Mouse (Mus musculus) right cerebral cortex, postnatal 36 days (tissue): Measurements from ENCODE around the gene Csnk1e.
A peak's percentile ranks its signal among the peaks of the same experiment; 100 is the strongest.
"Not testable (repeated sequence)": the region's sequence is repeated elsewhere in the genome, so short reads cannot be mapped to it uniquely, and the experiment has no call there.

Source experiments
- DNase-seq, 2 experiments: peaks; one replicate each; pipeline ENCODE4 v3.0.0; 2022; ENCODE audit warnings: low spot score in 2 of 2, mixed read lengths in 1 of 2

Gene Csnk1e

DNA sequence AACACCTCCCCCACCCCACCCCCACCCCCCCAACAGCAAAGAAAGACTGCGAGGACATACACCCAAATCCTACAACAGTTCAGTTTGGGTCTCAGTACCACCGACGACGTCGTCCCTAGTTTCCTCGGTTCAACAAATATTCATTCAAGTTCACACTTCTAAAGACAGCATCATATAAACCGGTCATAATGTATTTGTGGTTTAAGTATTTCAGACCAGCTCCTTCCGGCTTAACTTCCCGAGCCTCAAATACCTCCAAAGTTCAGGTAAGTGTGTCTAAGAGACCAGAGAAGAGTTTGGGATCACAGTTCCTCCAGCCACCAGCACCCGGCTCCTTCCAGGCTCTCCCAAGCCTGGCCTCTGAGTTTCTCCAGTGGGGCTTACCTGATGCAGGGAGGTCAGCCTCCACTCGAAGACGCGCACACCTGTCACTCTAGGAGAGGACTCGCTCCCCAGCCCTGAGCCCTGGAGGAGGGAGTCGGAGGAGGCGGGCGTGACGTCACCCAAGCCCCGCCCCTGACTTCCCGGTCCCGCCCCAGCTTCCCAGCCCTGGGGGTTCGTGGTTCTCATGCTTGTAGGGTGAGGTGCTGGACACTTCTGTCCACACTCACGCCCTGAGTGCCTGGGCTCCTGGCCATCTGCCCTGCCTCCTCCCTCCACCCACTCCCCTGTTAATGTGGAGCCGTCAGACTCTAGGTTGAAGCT is at the start of gene Csnk1e:
TSS of gene Csnk1e (minus strand) at position 461 of the 705 bp plus-strand sequence.
- no peak for DNase-seq

DNA sequence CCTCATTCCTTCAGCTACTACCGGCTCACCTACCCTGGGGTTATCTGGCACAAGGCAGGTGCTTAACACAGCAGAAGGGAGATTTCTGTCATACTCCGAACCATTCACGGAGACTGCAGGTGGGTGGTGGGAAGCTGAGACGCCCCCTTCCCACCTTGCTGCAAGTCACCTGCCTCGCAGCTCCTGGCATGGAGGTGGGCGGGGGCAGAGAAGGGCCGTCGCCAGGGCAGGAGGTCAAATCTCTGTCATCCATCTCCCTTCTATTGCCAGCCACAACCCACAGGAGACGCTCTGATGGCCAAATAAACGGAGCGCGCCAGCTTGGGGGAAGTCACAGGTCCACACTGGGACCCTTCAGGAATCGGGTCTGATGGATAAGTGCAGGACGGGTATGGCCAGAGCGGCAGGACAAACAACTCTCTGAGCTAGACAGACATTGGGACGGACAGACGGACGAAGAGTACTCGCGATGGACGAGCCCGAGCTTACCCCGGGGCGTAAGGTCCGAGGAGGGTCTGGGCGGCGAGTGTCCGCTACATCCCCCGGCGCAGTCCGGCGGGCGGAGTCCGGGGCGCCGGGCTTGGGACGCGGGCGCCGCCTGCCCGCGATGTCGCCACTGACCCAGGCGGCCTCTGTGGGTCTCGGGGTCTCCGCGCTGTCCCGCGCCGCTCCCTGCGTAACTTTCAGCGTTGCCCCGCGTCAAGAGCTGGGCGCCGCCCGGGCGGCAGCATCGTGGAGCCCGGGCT is 49.5 kb upstream of the Csnk1e start, which contains the start of gene Kcnj4:
TSS of gene Kcnj4 (minus strand) at position 535 of the 746 bp plus-strand sequence.
- no peak for DNase-seq

DNA sequence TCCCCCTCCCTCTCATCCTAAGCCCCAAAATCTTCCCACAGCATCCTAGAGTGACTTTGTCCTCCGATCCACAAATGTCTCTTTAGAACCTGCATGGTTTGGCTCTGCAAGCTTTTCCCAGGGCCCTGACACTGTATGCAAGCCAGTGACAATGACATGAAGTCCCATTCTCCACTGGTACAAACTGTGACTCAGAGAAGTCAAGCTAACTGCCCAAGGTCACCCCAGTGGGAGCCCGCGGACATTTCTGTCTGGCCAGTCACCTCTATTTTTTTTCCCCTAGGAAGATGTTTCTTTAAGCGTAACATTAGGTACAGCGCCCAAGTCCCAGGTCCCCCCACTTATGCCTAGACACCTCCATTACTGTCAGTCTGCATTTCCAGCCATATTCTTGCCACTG is 48.1 kb upstream of the Csnk1e start:
- DNase-seq, result no peak

DNA sequence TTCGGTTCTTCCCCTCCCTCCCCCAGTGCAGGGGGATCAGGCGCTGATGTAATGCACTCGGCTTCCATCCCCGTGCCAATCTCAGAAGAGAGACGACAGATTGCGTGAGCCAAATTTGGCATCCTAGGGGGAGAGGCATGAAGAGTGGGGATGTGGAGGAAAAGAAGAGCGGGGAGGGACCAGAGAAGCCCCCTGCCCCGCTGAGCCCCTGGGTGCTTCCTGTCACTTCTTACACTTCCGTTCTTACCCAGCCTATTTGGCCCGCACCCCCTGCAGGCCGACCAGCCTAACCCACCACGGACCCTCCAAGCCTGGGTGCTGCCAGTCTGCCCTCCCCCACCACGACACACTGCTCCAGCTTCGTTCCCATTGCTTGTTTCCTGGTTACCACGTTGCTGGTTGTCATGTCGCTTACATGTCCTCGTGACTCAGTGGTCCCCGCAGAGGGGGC is 47.5 kb upstream of the Csnk1e start:
- DNase-seq, result peak in 1 of 2 experiments; percentile 72

DNA sequence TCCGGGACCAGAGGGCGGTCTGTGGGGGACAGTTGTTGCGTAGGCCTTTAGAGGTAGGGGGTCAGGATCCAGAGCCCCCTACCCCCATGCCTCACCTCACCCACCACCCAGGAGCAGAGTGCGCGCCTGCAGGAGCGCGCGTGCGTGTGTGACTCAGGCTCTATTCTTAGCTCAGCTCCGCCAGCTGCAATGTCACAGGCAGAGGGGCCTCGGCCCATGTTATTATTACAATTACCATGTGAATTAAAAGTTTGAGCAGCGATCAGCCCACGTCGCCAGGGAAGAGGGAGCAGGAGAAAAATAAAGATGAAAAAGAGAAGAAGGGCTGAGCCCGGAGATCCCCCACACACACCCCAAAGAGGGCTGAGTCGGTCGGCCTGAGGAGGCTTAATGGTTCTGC is 44.7 kb upstream of the Csnk1e start:
- no peak for DNase-seq

DNA sequence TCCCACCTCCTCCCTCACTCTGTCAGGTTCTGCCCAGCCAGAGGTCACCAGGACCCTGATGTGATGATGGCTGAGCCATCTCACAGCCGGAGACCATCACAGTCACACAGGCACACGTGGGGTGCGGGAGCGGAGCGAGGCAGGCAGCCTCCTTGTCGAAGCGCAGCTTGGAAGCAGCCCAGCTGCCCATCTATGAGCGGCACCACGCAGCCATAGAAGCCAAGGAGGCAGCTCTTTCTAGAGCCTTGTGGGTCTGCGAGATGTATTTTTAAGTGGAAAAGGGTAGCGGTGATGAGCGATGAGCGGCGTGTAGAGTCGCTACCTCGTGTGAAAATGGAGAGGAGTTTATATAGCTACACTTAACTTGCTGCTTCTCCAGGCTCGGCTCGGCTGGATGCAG is 38.2 kb upstream of the Csnk1e start:
- DNase-seq, result peak in 1 of 2 experiments; percentile 59

DNA sequence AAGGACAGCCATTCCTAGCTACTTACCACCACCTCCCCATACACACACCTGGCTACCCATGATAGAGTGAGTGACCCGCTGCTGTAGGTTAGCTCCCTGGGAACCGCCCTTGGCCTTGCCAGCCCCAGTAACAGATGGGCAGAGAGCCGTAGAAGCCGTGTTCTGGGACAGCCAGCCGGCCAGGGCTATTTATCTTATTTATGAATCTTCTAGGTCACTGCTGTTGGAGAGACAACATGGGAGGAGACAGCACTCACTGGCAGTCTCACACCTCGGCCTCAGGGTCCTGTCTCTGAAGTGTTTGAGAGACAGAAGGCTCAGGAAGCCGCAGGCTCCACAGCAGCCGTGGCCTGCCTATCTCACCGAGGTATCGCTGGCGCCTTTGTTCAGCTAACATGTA is 34.1 kb upstream of the Csnk1e start:
- no peak for DNase-seq

DNA sequence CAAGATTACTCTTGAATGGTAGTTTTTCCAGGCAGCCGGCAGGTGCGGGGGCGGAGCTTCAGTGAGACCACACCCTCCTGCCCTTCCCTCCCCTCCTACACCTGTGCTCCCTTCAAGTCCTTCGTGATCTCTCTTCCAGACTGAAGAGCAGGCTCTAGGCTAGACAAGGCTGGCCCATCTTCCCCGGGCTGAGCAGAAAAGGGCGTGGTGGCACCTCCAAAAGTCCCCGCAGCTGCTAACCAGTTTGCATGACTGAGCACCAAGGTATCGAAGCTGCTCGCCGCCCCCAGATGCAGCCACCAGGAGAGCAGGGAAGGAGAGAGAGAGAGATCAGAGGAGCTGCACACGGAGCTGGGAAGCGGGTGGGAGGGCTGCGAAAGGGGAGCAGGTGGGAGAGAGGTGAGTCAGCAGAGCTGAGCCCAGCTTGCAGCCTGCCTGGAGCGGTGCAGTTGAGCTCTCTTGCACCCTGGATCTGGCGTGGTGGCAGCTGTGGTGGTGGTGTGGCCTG is 25.9 kb upstream of the Csnk1e start:
- peak; percentile 67 to 77 for DNase-seq

DNA sequence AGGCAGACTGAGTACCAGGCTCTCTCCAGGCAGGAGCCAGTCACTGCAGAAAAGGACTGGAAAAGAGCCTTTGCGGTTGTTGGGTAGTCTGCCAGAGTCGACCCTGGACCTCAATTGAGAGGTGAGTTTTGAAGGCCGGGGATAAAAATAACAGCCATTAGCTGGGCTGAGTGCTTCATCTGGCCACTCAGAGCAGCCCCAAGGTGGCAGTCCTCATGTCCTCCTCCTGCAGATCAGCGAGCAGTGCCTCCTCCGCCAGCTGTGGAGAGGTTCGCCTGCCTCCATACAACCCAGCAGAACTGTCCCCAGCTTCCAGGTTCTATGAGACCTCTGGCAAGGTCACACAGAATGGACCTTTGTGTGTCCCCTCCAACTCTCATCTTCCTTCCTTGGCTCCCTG is 21.9 kb upstream of the Csnk1e start:
- no peak for DNase-seq

DNA sequence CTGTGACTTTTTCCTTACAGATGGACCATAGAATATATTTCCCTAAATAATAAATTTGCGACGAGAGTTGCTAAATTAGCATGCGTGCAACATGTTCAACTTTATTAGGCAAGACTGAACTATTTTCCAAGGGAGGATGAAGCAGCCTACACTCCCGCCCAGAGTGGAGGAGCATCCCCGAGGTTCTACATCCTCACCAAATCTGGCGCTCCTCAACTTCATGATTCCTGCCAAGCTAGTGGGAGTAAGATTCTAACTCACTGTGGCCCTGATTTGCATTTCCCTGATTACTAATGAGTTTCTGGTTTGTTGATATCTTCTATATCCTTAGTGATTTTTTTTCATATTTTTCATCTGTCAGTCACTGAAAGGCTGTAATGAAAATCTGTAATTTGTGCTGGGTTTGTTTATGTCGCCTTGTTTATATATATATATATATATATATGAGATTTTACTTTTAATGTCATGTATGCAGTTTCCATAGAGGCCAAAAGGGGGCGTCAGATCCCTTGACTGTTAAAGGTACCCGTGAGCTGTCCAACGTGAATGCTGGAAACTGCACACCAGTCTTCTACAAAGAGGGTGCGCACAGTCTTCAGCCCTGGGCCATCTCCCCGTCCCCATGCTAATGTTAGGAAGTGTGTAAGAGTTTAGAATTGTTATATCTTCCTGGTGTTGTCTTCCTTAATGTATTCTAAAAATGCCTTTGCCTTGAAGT is 18.4 kb upstream of the Csnk1e start:
- DNase-seq, result no peak

DNA sequence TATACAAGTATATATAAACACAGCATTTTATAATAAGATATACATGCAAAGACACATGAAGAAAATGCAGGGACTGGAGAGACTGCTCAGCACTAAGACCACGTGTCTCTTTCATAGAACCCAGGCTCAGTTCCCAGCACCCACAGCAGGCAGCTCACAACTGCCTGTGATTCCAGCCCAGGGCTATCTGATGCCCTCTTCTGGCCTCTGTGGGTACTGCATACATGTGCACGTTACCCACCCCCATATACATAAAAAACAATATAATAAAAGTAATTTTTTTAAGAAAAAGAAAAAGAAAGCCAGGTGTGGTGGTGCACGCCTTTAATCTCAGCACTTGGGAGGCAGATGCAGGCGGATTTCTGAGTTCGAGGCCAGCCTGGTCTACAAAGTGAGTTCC is 17.7 kb upstream of the Csnk1e start:
- no peak for DNase-seq

DNA sequence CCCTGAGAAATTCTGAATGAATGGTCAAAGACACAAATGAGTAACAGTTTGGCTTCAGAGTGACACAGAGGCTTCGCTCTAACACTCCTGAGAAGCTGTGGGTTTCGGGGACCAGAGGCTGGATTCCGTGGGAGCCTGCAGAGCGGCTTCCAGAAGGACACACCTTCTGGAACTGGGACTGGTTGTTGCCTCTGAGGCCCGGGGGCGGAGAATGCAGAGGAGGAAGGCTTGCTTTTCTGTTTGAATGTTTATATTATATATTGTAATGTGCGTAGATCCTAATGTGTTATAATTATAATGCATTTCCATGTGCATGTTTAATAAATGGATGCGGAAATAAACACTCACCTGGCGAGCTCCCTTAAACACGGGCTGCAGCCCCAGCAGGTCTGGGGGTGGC is 15.7 kb upstream of the Csnk1e start:
- DNase-seq, result no peak

DNA sequence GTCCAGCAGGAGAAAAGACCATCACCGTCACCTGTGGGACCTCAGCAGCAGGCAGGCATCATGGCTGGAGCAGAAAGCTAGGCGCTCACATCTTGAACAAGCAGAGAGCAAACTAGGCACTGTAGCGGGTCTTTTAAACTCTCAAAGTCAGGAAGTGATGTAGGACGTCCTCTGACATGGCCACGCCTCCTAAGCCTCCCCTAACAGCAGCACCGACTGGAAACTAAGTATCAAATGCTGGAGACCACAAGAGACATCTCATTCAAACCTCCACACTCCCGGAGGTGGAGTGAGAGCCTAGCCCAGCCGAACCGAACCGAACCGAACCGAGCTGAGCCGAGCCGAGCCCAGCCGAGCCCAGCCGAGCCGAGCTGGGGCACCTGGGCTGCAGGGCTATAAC is 15.2 kb upstream of the Csnk1e start:
- no peak for DNase-seq

DNA sequence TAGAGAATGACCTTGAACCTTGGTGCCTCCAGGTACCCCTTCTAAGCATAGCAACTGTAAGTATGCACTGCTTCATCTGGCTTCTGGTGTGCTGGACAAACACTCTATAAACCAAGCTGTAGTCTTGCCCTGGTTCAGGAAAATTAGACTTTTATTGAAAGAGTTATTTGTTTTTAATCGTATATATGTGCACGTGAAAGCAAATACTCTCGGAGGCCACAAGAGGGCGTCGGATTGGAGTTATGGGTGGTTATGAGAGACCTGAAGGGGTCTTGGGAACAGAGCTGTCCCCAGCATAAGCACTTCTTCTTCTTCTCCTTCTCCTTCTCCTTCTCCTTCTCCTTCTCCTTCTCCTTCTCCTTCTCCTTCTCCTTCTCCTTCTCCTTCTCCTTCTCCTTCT is 14.2 kb upstream of the Csnk1e start:
- DNase-seq, result no peak

DNA sequence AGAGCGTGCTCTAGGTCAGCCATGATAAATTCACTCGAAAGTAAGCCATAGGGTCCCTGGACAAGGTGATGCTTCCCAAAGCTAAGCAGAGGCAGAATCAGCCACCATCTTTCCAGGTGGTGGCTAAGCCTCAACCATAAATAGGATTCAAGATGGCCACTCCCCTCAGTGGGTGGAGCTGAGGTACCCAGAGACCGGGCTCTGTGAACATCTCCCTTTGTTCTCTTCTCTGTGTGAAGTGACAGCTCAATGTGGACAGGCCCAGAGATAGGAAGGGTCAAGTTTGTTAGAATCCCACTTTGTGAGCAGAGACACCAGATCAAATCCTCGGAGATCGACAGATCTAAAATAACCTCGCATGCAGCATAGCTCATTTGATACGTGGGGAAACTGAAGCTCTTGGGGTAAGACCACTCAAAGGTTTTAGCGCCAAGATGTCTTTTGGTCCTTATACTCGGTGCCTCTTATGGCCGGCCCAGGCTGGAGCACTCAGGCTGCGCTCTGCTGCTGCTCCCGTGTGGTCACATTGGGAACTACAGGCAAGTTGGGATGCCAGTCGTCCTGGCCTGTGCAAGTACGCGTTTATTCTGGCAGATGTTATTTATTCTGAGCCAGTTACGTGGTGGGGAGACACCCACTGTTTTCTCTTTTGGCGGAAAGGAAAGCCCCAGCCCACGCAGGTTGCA is 11.4 kb upstream of the Csnk1e start:
- peak; percentile 71 to 76 for DNase-seq

DNA sequence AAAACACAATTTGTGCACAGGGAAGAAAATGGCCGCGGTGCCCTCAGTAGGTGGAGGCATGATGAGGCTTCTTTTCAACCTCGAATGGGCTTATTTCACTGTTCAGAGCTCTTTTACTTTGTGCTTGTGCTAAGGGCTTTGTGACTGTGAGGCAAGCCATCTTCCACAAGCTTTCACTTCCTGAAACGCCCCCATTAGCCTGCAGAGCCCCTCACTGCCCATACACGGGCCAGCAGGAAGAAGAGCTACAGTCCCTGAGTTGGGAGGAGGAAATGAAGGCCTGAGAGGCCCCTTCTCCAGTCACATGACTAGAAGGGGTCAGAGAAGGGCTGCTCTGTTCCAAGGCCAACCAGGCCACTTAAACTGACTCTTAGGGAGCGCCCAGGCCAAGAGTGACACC is 1.2 kb upstream of the Csnk1e start:
- no peak for DNase-seq

DNA sequence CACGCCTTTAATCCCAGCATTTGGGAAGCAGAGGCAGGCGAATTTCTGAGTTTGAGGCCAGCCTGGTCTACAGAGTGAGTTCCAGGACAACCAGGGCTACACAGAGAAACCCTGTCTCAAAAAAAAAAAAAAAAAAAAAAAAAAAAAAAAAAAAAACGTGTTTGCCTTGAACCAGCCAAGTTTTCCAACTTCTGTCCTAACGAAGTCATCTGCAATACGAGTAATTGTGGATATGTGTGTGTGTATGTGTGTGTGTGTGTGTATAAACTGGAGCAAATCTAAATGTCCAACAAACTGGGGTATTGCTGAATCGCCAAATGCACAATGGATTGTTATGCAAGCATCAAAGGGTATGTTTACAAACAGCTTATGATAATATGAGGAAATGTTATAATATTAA is 738 bp upstream of the Csnk1e start:
- not testable (repeated sequence) for DNase-seq

DNA sequence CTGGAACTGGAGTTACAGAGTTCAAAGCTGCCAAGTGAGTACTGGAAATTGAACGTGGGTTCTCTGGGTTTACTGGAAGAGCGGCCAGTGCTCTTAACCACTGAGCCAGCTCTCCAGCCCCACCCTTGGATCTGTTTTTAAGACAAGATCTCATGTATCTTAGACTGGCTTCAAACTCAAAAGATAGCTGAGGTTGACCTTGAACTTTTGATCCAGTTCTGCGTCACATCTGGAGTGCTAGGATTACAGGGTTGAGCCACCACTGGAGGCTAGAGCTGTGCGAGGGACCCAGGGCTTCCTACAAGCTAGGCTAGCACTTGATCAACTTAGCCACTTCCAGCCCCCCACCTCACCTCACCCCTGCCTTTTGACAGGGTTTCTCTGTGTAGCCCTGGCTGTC is 1.5 kb downstream of the Csnk1e start:
- no peak for DNase-seq

DNA sequence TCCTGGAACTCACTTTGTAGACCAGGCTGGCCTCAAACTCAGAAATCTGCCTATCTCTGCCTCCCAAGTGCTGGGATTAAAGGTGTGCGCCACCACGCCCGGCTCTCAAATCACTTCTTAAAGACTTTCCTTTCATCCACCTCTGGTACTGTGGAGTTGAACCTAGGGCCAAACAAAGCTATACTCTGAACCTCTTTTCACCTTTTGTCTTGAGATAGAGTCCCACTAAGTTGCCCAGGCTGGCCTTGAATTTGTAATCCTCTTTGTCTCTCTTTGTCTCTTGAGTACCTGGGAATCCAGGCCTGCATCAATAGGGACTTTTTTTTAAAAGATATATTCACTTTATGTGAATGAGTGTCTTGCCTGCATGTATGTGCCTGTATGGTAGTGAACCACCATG is 7.3 kb downstream of the Csnk1e start:
- DNase-seq, result no peak

DNA sequence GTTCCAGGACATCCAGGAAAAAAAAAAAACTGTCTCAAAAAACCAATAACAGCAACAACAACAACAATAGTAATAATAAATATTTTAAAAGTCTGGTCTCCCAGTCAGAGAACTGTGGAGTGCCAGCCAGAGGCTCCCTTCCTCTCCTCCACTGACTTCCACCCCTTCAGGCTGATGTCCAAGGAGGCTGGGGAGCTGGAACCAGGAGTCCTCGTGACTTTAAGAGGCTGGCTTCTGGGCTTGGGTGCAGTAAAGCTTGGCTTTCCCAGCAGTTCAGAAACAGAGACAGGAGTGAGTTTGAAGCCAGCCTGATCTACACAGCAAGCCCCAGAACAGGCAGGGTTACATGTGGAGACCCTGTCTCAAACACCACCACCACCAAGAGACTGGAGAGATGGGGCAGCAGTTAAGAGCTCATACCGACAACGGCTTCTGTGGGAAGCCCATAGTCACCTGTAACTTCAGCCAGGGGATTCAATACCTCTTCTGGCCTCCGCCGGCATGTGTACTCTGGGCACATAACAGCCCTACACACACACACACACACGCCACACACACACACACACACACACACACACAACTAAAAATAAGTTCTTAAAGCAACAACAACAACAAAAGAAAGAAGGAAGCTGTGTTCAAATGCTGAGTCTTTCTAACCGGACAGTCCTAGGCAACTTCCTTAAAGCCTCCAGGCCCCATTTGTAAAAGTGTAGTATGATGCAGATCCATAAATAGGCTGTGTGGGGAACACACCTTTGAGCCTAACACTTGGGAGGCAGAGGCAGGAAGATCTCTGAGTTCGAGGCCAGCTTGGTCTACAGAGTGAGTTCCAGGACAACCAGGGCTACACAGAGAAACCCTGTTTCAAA is 9.3 kb downstream of the Csnk1e start:
- DNase-seq, result no peak
